Mouse (Mus musculus) heart, postnatal 4 days (tissue): ENCODE data around the gene Zic4. TPM values are rescaled to one million over a fixed set of nuclear protein-coding genes. Genes with fewer than 3 reads are reported as not detected.

ENCODE experiments used
- DNase-seq: peaks from one replicate; pipeline ENCODE4 v3.0.0; 2021
- total RNA-seq, 2 experiments: library from RNA; stranded (reverse); gene quantifications; 2 replicates each; pipeline ENCODE4 v1.2.3; 2021

The Zic4 gene
- total RNA-seq, 2 experiments from 2014 or later = not detected

DNA sequence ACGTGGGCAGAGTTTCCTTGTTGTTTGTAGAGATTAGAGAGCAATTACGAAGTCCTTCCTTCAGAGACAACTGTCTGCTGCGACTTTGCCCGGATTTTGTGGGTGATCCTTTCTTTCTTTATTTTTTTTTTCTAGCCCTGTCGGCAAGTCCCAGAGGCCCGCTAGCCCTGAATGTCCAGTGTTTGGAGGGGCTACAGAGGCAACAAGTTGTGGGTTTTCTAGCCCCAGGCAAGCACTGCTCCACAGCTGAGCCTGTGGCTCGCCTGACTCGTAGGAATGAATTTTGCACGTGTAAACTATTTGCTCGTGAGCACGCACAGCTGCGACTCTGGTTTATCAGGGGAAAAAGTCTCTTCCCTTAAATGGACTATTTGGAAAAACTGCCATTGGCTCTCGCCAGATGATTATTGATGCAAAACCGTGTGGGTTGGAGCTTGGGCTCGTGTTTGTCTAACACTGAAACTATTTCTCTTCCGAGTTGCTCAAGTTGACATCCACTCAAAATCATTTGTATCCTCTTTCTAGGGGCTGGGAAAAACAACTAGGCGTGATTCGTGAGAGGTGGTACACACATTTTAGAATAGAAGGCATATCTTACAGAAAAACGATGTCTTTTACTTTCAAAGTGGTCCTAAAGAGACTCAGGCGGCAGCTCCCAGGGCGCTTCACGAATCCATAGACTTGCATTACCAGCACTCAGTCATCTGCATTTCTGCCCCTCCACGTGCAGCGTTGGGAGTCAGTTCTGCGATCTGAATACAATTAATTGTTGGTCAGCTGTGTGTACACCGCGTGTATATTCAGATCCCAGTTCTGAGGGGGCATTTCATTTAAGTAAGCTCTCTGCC is 42.9 kb downstream of the Zic4 start:
- DNase-seq = no peak

GRCm38 (mm10) chr9:91405753-91406178 is 43.6 kb downstream of the Zic4 start:
- DNase-seq = no peak

DNA sequence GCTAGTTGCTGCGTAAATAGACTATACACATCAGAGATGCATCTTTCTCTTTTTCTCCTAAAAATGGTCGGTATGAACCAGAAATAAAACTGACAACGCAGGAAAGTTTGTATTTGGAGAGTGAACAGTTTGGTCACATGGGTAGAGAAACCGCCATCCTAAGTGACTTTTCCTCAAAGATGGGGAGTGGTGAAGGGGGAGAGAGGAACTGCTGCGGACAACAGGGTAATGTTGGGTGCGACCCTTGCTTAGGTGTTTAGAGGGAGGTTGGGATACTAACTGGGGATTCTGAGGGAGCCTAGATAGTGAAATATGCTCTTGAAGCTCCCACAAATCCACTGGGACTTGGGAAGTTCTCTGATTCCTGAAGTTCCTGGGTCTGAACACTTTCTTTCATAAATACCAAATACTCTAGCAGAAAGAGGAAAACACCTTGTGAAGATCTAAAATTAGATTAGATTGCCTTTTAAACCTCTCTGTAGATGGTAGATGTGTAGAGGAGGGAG is 44.1 kb downstream of the Zic4 start:
- no peak for DNase-seq

DNA sequence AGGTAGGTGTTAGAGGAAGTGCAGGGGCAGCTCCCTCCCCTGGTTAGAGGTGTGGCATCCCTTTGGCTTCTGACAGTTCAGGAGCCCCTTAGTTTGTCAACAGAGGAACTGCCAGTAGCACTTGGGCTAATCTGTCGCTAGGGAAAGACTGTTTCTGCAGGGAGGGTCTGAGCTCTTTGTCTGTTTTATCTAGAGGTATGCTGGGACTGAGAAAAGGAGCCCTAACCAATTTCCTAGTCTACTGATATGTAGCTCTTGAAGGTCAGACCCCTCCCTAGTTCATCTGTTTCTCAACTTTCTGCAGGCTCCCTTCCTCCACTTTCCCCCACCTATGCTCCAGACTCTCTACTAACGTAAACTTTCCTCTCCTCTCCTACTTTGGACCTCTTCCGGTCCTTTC is 47.6 kb downstream of the Zic4 start:
- DNase-seq = no peak

DNA sequence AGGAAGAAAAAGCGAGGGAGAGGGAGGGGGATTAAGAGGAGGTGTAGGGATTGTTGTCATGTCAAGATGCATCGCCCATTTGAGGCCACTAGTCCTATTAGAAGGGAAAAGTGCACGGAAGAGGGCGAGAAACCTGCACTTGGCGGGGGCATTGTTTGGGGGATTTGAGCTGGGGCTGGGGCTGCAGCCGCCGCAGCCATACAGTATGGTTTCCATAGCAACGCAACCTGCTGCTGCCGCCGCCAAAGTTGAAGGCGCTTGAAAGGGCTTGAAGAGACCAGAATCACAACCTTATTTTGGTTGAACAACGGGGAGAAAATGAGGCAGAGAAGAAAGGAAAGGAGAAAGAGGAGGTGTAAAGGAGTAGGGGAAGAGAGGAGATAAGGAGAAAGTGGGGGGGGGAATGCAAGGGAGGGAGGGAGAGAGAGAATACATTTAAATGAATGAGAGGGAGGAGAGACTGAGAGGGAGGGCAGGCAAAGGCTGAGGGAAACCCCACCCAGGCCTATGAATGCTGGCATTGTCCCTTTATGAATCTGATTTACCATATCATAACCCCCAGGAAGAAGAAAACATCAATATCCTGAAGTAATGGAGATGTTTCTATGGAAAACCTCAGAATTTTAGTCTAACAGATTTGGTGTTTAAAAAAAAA is 51.9 kb downstream of the Zic4 start:
- DNase-seq = no peak

DNA sequence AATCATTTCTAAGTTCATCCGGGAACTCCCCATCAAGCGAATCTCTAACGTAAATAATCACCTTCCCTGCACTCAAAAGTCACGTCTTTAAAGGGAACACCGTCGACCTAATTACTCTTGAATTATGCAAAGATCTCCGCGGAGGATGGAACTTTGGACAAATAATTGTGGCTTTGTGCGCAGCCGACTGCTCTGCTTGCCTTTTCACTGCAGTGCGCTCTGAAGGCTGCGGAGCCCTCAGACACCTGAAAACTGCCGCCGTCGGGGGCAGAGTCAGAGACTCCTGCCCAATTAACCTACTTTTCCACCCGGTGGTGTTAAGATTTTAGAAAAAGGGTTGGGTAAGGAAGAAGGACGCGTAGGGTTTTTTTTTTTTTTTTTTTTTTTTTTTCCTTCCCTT is 58.2 kb downstream of the Zic4 start:
- DNase-seq = no peak

Other genes starting within 250 kb of the Zic4 start
- gene Zic1, start 3.4 kb downstream of the Zic4 start, total RNA-seq = not detected